Mouse (Mus musculus) embryonic fibroblast, embryonic 13.5 days (primary cell): ENCODE results near the gene Tsks.

ENCODE experiments used
- CTCF ChIP-seq: IDR thresholded peaks from 2 replicates; pipeline ENCODE4 v1.5.1; 2011; ENCODE audit warnings: mild to moderate bottlenecking, control low read depth, low read length, moderate library complexity, borderline replicate concordance; ENCODE audit not compliant: insufficient read depth
- POLR2A ChIP-seq: IDR thresholded peaks from 2 replicates; pipeline ENCODE4 v1.6.1; 2011; ENCODE audit warnings: low read depth, mild to moderate bottlenecking, control low read depth, low read length, moderate library complexity

DNA sequence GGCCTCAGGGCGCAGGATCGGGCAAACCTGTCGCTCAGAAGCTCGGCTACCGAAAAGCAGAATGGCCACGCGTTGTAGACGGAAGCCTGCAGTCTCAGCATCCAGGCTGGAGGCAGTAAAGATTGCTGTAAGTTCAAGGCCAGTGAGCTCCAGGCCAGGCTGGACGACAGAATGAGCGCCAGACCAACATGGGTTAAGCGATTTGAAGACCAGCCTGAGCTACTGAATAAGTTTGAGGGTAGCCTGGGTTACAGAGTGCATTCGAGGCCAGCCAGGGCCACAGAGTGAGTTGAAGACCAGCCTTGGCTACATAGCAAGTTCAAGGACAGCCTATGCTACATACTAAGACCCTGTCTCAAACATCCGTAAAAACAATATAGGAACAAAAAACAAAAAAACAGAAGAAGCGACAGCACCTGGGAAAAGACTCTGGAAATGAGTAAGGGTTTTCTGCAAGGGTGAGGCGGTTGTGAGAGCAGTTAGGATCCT lies 55.0 kb downstream of the Tsks start:
- no peak for TF ChIP-seq CTCF
- TF ChIP-seq POLR2A = no peak; the same call in 1 of the 2 replicates
